Mouse (Mus musculus) hindbrain, embryonic 12.5 days (tissue): ENCODE results near the gene Jazf1. TPM values are rescaled to one million over a fixed set of nuclear protein-coding genes. Genes with fewer than 3 reads are reported as not detected.

Experiments
- ATAC-seq: fragments of 200-750 bp; cut with Nextera tagmentation; 2 replicates; pipeline ENCODE4 v1.8.0; 2017; ENCODE audit warnings: moderate TSS enrichment; ENCODE audit not compliant: low FRiP score
- H3K27ac ChIP-seq: fragments of 300-500 bp; sonication (generic); 2 replicates; pipeline ENCODE4 v1.5.1; 2016; ENCODE audit warnings: mild to moderate bottlenecking
- H3K27me3 ChIP-seq: fragments of 300-500 bp; sonication (generic); 2 replicates; pipeline ENCODE4 v1.6.1; 2016; ENCODE audit warnings: mild to moderate bottlenecking
- H3K36me3 ChIP-seq: fragments of 300-500 bp; sonication (generic); 2 replicates; pipeline ENCODE4 v1.6.1; 2016; ENCODE audit warnings: mild to moderate bottlenecking
- H3K4me1 ChIP-seq: fragments of 300-500 bp; sonication (generic); 2 replicates; pipeline ENCODE4 v1.6.1; 2016
- H3K4me2 ChIP-seq: fragments of 300-500 bp; sonication (generic); replicated peaks from 2 replicates; pipeline ENCODE4 v1.6.1; 2016; ENCODE audit warnings: mild to moderate bottlenecking
- H3K4me3 ChIP-seq: fragments of 300-500 bp; sonication (generic); 2 replicates; pipeline ENCODE4 v1.5.1; 2016; ENCODE audit warnings: mild to moderate bottlenecking
- H3K9ac ChIP-seq: fragments of 300-500 bp; sonication (generic); 2 replicates; pipeline ENCODE4 v1.6.1; 2016; ENCODE audit warnings: mild to moderate bottlenecking, moderate library complexity
- H3K9me3 ChIP-seq: fragments of 300-500 bp; sonication (generic); replicated peaks from 2 replicates; pipeline ENCODE4 v1.6.1; 2016; ENCODE audit warnings: mild to moderate bottlenecking
- WGBS: fragments of 180-500 bp; shearing (Covaris S2); methylation state at CpG from one replicate; pipeline ENCODE4 v1.1.7; 2016; 5-methylcytosine and 5-hydroxymethylcytosine counted together
- polyA plus RNA-seq: library from polyadenylated mRNA; unstranded; fragments of >200 nt; fragmentation: Nextera tagmentation; extraction: Ambion mirVana; gene quantifications from 2 replicates; pipeline ENCODE4 v1.2.1, GENCODE M21; 2016

Gene Jazf1
- polyA plus RNA-seq, 1 experiment from 2014 or later, result 15.8 TPM

GRCm38 (mm10) chr6:52824977-52825482 lies 243.4 kb downstream of the Jazf1 start:
- no peak; the same call in 1 of the 2 replicates for ATAC-seq
- Histone ChIP-seq H3K9me3 (no peaks in the 10 kb centered on the region), H3K4me3 (no peak overlapping the region), H3K27ac (no peak overlapping the region), H3K9ac (no peak overlapping the region), H3K4me1 (peaks cover 24% of the 10 kb centered on the region), H3K36me3 (no peaks in the 10 kb centered on the region), H3K27me3 (no peaks in the 10 kb centered on the region), H3K4me2 (no peak overlapping the region)
- 79% methylated on average over 3 of the region's 3 CpGs for whole genome bisulfite sequencing

GRCm38 (mm10) chr6:52823064-52823463 lies 245.4 kb downstream of the Jazf1 start:
- Histone ChIP-seq H3K9me3 (no peaks in the 10 kb centered on the region), H3K4me2 (no peak overlapping the region), H3K27me3 (no peaks in the 10 kb centered on the region), H3K36me3 (no peaks in the 10 kb centered on the region), H3K4me1 (0 out of 2 replicates have a peak, but pooled peaks cover 17% of the 10 kb centered on the region), H3K4me3 (no peak overlapping the region), H3K27ac (no peak overlapping the region), H3K9ac (no peak overlapping the region; the same call in 1 of the 2 replicates)
- 70% methylated on average over 7 of the region's 7 CpGs for WGBS
- no peak for ATAC-seq

GRCm38 (mm10) chr6:52822625-52823024 lies 245.8 kb downstream of the Jazf1 start:
- Histone ChIP-seq H3K9ac (no peak overlapping the region), H3K27ac (no peak overlapping the region), H3K27me3 (no peaks in the 10 kb centered on the region), H3K36me3 (no peaks in the 10 kb centered on the region), H3K4me2 (no peak overlapping the region), H3K9me3 (no peaks in the 10 kb centered on the region), H3K4me3 (no peak overlapping the region), H3K4me1 (0 out of 2 replicates have a peak, but pooled peaks cover 17% of the 10 kb centered on the region)
- WGBS, result 82% methylated on average over 2 of the region's 2 CpGs
- ATAC-seq, result no peak

- ATAC-seq, result no peak
- no peaks in the 10 kb centered on the region for H3K27me3 ChIP-seq
- 61% methylated on average over 8 of the region's 8 CpGs for WGBS
- H3K36me3 ChIP-seq, result no peaks in the 10 kb centered on the region
- H3K4me2 ChIP-seq, result no peak overlapping the region
- H3K4me1 ChIP-seq, result 0 out of 2 replicates have a peak, but pooled peaks cover 12% of the 10 kb centered on the region
- no peaks in the 10 kb centered on the region for H3K9me3 ChIP-seq
- H3K27ac ChIP-seq, result no peak overlapping the region
- no peak overlapping the region for H3K9ac ChIP-seq
- no peak overlapping the region for H3K4me3 ChIP-seq
These were observed 249.1 kb downstream of the Jazf1 start for GRCm38 (mm10) chr6:52819353-52819752.

- WGBS, result 82% methylated on average over 4 of the region's 4 CpGs
- no peaks in the 10 kb centered on the region for H3K27me3 ChIP-seq
- H3K4me2 ChIP-seq, result no peak overlapping the region
- no peaks in the 10 kb centered on the region for H3K36me3 ChIP-seq
- no peak overlapping the region for H3K27ac ChIP-seq
- no peaks in the 10 kb centered on the region for H3K9me3 ChIP-seq
- no peak overlapping the region for H3K9ac ChIP-seq
- no peak overlapping the region for H3K4me3 ChIP-seq
- 0 out of 2 replicates have a peak, but pooled peaks cover 7% of the 10 kb centered on the region for H3K4me1 ChIP-seq
- no peak for ATAC-seq
These were observed 250.4 kb downstream of the Jazf1 start for GRCm38 (mm10) chr6:52818041-52818440.

GRCm38 (mm10) chr6:52817203-52817874 lies 251.1 kb downstream of the Jazf1 start:
- Histone ChIP-seq H3K9ac (no peak overlapping the region), H3K27me3 (no peaks in the 10 kb centered on the region), H3K4me3 (no peak overlapping the region), H3K4me1 (0 out of 2 replicates have a peak, but pooled peaks cover 7% of the 10 kb centered on the region), H3K9me3 (no peaks in the 10 kb centered on the region), H3K4me2 (no peak overlapping the region), H3K36me3 (no peaks in the 10 kb centered on the region), H3K27ac (no peak overlapping the region)
- no peak for ATAC-seq
- WGBS, result 80% methylated on average over 10 of the region's 10 CpGs

GRCm38 (mm10) chr6:52805237-52805856 lies 263.1 kb downstream of the Jazf1 start:
- ATAC-seq, result no peak
- no peaks in the 10 kb centered on the region; the same call in 1 of the 2 replicates for H3K4me1 ChIP-seq
- no peaks in the 10 kb centered on the region for H3K9me3 ChIP-seq
- H3K36me3 ChIP-seq, result no peaks in the 10 kb centered on the region
- 95% methylated on average over 3 of the region's 3 CpGs for WGBS
- H3K4me2 ChIP-seq, result no peak overlapping the region
- no peak overlapping the region for H3K9ac ChIP-seq
- H3K27ac ChIP-seq, result no peak overlapping the region
- H3K4me3 ChIP-seq, result no peak overlapping the region
- H3K27me3 ChIP-seq, result no peaks in the 10 kb centered on the region

- 60% methylated on average over 9 of the region's 9 CpGs for WGBS
- no peak overlapping the region for H3K4me2 ChIP-seq
- no peak for ATAC-seq
- H3K9me3 ChIP-seq, result no peaks in the 10 kb centered on the region
- H3K36me3 ChIP-seq, result no peaks in the 10 kb centered on the region
- H3K4me1 ChIP-seq, result peaks cover 4% of the 10 kb centered on the region; the same call in 1 of the 2 replicates
- H3K4me3 ChIP-seq, result no peak overlapping the region
- H3K9ac ChIP-seq, result no peak overlapping the region
- H3K27ac ChIP-seq, result no peak overlapping the region
- no peaks in the 10 kb centered on the region for H3K27me3 ChIP-seq
These were observed 266.2 kb downstream of the Jazf1 start for GRCm38 (mm10) chr6:52802181-52802580.

- Histone ChIP-seq H3K9ac (no peak overlapping the region), H3K36me3 (no peaks in the 10 kb centered on the region), H3K9me3 (no peaks in the 10 kb centered on the region), H3K27me3 (no peaks in the 10 kb centered on the region), H3K4me3 (no peak overlapping the region), H3K27ac (no peak overlapping the region), H3K4me1 (peaks cover 15% of the 10 kb centered on the region), H3K4me2 (no peak overlapping the region)
- no peak for ATAC-seq
- WGBS, result 50% methylated on average over 6 of the region's 6 CpGs
These were observed 271.1 kb downstream of the Jazf1 start for GRCm38 (mm10) chr6:52797252-52797800.

GRCm38 (mm10) chr6:52796691-52797090 lies 271.7 kb downstream of the Jazf1 start:
- Histone ChIP-seq H3K4me2 (no peak overlapping the region), H3K27ac (no peak overlapping the region), H3K4me1 (peaks cover 15% of the 10 kb centered on the region), H3K9me3 (no peaks in the 10 kb centered on the region), H3K9ac (no peak overlapping the region), H3K4me3 (no peak overlapping the region), H3K36me3 (no peaks in the 10 kb centered on the region), H3K27me3 (no peaks in the 10 kb centered on the region)
- ATAC-seq, result no peak
- 68% methylated on average over 1 of the region's 1 CpGs for WGBS

GRCm38 (mm10) chr6:52796035-52796598 lies 272.3 kb downstream of the Jazf1 start:
- ATAC-seq, result no peak
- Histone ChIP-seq H3K4me3 (no peak overlapping the region), H3K4me2 (no peak overlapping the region), H3K9ac (no peak overlapping the region), H3K27me3 (no peaks in the 10 kb centered on the region), H3K9me3 (no peaks in the 10 kb centered on the region), H3K36me3 (no peaks in the 10 kb centered on the region), H3K4me1 (peaks cover 15% of the 10 kb centered on the region), H3K27ac (0 out of 2 replicates have a peak overlapping the region, but pooled peaks have one; percentile 23)
- WGBS, result 65% methylated on average over 9 of the region's 9 CpGs
